Mouse (Mus musculus) liver, adult (tissue): ENCODE data around the gene 4933405L10Rik.

Experiments used
- GATA4 ChIP-seq: IDR thresholded peaks from 2 replicates; pipeline ENCODE4 v1.6.1; 2014; ENCODE audit warnings: mild to moderate bottlenecking, low read length; ENCODE audit not compliant: insufficient replicate concordance

Gene 4933405L10Rik

GRCm38 (mm10) chr8:105695080-105695780 lies 12.2 kb upstream of the 4933405L10Rik start:
- TF ChIP-seq GATA4 = no peak

GRCm38 (mm10) chr8:105697196-105697780 lies 10.2 kb upstream of the 4933405L10Rik start:
- no peak for TF ChIP-seq GATA4

GRCm38 (mm10) chr8:105698734-105699133 lies 8.7 kb upstream of the 4933405L10Rik start:
- no peak for TF ChIP-seq GATA4

GRCm38 (mm10) chr8:105699488-105700215 lies 7.8 kb upstream of the 4933405L10Rik start:
- TF ChIP-seq GATA4 = no peak

GRCm38 (mm10) chr8:105700566-105700965 lies 6.9 kb upstream of the 4933405L10Rik start:
- no peak for TF ChIP-seq GATA4

DNA sequence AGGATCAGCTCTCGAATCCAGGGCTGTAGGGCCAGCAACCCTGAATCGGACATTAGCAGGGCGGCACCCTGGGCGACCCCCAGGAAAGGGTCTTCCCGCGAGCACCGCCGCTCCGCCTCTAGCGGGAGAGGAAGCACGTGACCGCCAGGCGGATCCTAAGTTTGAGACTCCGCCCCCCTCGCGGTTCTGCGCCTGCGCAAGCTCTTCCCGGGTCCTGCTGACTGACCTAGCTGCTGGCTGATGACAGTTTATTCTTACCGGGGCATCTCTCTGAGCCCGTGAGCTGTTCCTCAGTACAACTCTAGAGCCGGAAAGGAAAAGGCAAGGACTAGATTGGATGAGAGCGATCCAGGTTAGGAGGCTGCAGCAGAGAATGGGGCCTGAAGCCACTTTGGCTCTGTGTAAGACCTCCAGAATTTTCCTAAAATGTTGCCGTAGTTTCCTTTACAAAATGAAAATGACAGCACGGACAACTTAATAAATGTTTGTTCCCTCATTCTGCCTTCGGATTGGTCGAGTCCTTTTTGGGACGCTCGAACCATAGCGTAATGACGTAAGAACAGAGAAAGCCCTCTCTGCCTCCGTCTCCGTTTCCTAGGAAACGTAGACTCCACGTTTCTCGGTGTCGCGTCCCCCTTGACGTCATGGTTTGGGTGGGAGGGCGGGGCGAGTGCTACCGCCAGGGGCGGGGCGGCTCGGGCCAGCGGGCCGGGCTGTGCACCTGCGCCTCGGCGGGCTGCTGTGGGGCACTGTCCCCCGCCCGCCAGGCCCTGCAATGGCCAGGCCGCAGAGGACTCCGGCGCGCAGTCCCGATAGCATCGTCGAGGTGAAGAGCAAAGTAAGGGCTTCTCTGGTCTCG lies 6.3 kb upstream of the 4933405L10Rik start, which contains the start of the genes Acd and Pard6a:
Gene Acd, minus strand, starts transcription at position 137 of the 859 bp plus-strand sequence.
Gene Pard6a, plus strand, starts transcription at position 183 of the 859 bp plus-strand sequence.
- no peak for TF ChIP-seq GATA4

DNA sequence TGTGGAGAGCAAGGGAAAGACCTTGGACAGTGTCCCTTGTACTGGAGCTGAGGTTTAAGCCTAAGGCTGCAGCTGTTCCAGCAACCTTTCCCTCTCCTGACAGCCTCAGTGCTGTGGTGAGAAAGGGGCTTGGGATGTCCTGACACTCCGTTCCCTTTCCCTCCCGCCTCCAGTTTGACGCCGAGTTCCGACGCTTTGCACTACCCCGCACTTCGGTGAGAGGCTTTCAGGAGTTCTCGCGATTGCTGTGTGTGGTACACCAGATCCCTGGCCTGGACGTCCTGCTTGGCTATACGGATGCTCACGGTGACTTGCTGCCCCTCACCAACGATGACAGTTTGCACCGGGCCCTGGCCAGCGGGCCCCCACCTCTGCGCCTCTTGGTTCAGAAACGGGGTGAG lies 5.5 kb upstream of the 4933405L10Rik start:
- TF ChIP-seq GATA4 = no peak

GRCm38 (mm10) chr8:105702731-105703415 lies 4.6 kb upstream of the 4933405L10Rik start:
- TF ChIP-seq GATA4 = no peak

- no peak for TF ChIP-seq GATA4
Measured at GRCm38 (mm10) chr8:105704146-105704812, 3.2 kb upstream of the 4933405L10Rik start.

- TF ChIP-seq GATA4 = no peak
Measured at GRCm38 (mm10) chr8:105704955-105705354, 2.5 kb upstream of the 4933405L10Rik start.

GRCm38 (mm10) chr8:105706426-105706825 lies 1.0 kb upstream of the 4933405L10Rik start:
- no peak for TF ChIP-seq GATA4

- no peak for TF ChIP-seq GATA4
Measured at GRCm38 (mm10) chr8:105708675-105709074, 1.2 kb downstream of the 4933405L10Rik start.

GRCm38 (mm10) chr8:105709317-105709716 lies 1.9 kb downstream of the 4933405L10Rik start:
- no peak for TF ChIP-seq GATA4

GRCm38 (mm10) chr8:105712286-105712685 lies 4.8 kb downstream of the 4933405L10Rik start:
- TF ChIP-seq GATA4 = no peak
